Mouse (Mus musculus): ENCODE measurements at regions not wholly inside any gene's neighbourhood (a gene's known extent, or its start where the extent isn't known, plus 50 kb on each side); places are given as distances from the start of the nearest gene placed in this dataset.

GRCm38 (mm10) chr5:111601711-111602521 is 131.8 kb upstream of the Gm26897 start:
- no peak for DNase-seq

- no peak for DNase-seq
Observed at GRCm38 (mm10) chr5:111613687-111614086, 120.0 kb upstream of the Gm26897 start.

GRCm38 (mm10) chr5:111619974-111620373 is 113.8 kb upstream of the Gm26897 start:
- no peak for DNase-seq

- no peak for DNase-seq
Observed at GRCm38 (mm10) chr5:111620626-111621025, 113.1 kb upstream of the Gm26897 start.

GRCm38 (mm10) chr5:111622481-111622880 is 111.2 kb upstream of the Gm26897 start:
- no peak for DNase-seq

- no peak for DNase-seq
Observed at GRCm38 (mm10) chr5:111626273-111626798, 107.4 kb upstream of the Gm26897 start.

- DNase-seq = no peak
Observed at GRCm38 (mm10) chr5:111630313-111630844, 103.3 kb upstream of the Gm26897 start.

- no peak for DNase-seq
Observed at GRCm38 (mm10) chr5:111631572-111632161, 102.1 kb upstream of the Gm26897 start.

GRCm38 (mm10) chr5:111635092-111635491 is 98.6 kb upstream of the Gm26897 start:
- no peak for DNase-seq

- DNase-seq = no peak
Observed at GRCm38 (mm10) chr5:111636969-111637368, 96.8 kb upstream of the Gm26897 start.

- DNase-seq = no peak
Observed at GRCm38 (mm10) chr5:111638306-111638705, 95.4 kb upstream of the Gm26897 start.

- no peak for DNase-seq
Observed at GRCm38 (mm10) chr5:111639476-111640287, 94.0 kb upstream of the Gm26897 start.

- DNase-seq = no peak
Observed at GRCm38 (mm10) chr5:111640976-111641375, 92.7 kb upstream of the Gm26897 start.

GRCm38 (mm10) chr5:111641685-111642084 is 92.0 kb upstream of the Gm26897 start:
- DNase-seq = no peak

- no peak for DNase-seq
Observed at GRCm38 (mm10) chr5:111644142-111644541, 89.6 kb upstream of the Gm26897 start.

GRCm38 (mm10) chr5:111644788-111645187 is 88.9 kb upstream of the Gm26897 start:
- no peak for DNase-seq

- no peak for DNase-seq
Observed at GRCm38 (mm10) chr5:111647686-111648200, 86.0 kb upstream of the Gm26897 start.

GRCm38 (mm10) chr5:111648481-111648880 is 85.2 kb upstream of the Gm26897 start:
- DNase-seq = no peak

- no peak for DNase-seq
Observed at GRCm38 (mm10) chr5:111649012-111649411, 84.7 kb upstream of the Gm26897 start.

- no peak for DNase-seq
Observed at GRCm38 (mm10) chr5:111652472-111652871, 81.3 kb upstream of the Gm26897 start.

- no peak for DNase-seq
Observed at GRCm38 (mm10) chr5:111656436-111656835, 77.3 kb upstream of the Gm26897 start.

GRCm38 (mm10) chr5:111657759-111658429 is 75.8 kb upstream of the Gm26897 start:
- DNase-seq = no peak

Measured in cerebellum, adult 11-12 months (tissue).